Mouse (Mus musculus) forebrain, embryonic 10.5 days (tissue): Measurements from ENCODE around the gene Zfp865. TPM values are rescaled to one million over a fixed set of nuclear protein-coding genes. Genes with fewer than 3 reads are reported as not detected.

ENCODE experiments used
- DNase-seq: peaks from one replicate; pipeline ENCODE4 v3.0.0-alpha.2; 2017; ENCODE audit warnings: low spot score; ENCODE audit errors: extremely low spot score
- H3K27ac ChIP-seq: fragments of 300-500 bp; sonication (generic); 2 replicates; pipeline ENCODE4 v1.5.1; 2016; ENCODE audit warnings: mild to moderate bottlenecking
- H3K27me3 ChIP-seq: fragments of 300-500 bp; sonication (generic); 2 replicates; pipeline ENCODE4 v1.6.1; 2016; ENCODE audit warnings: mild to moderate bottlenecking; ENCODE audit not compliant: poor library complexity, severe bottlenecking
- H3K36me3 ChIP-seq: fragments of 300-500 bp; sonication (generic); replicated peaks from 2 replicates; pipeline ENCODE4 v1.6.1; 2016; ENCODE audit warnings: mild to moderate bottlenecking, moderate library complexity
- H3K4me1 ChIP-seq: fragments of 300-500 bp; sonication (generic); 2 replicates; pipeline ENCODE4 v1.6.1; 2016
- H3K4me3 ChIP-seq: fragments of 300-500 bp; sonication (generic); 2 replicates; pipeline ENCODE4 v1.5.1; 2016; ENCODE audit warnings: mild to moderate bottlenecking, moderate library complexity
- H3K9me3 ChIP-seq: fragments of 300-500 bp; sonication (generic); 2 replicates; pipeline ENCODE4 v1.6.1; 2016; ENCODE audit warnings: mild to moderate bottlenecking, moderate library complexity
- WGBS: fragments of 180-500 bp; shearing (Covaris S2); methylation state at CpG from one replicate; pipeline ENCODE4 v1.1.7; 2016; 5-methylcytosine and 5-hydroxymethylcytosine counted together
- polyA plus RNA-seq: library from polyadenylated mRNA; unstranded; fragments of >200 nt; fragmentation: Nextera tagmentation; extraction: Ambion mirVana; gene quantifications from 2 replicates; pipeline ENCODE4 v1.2.1, GENCODE M21; 2016

Zfp865 gene
- polyA plus RNA-seq, 1 experiment from 2014 or later: 5.7 TPM

GRCm38 (mm10) chr7:5080010-5080751 is 60.0 kb downstream of the Zfp865 start, which contains the start of gene Epn1:
Gene Epn1 (plus strand): TSS chr7:5080235.
- H3K9me3 ChIP-seq: no peaks in the 10 kb centered on the region
- H3K27me3 ChIP-seq: no peaks in the 10 kb centered on the region
- H3K4me3 ChIP-seq: peak within 1 kb of the TSS; percentile 98
- H3K4me1 ChIP-seq: peaks cover 17% of the 10 kb centered on the region
- peak; percentile 97 for DNase-seq
- under 1% methylated on average over 81 of the region's 81 CpGs for WGBS
- peak within 1 kb of the TSS; percentile 94 for H3K27ac ChIP-seq
- H3K36me3 ChIP-seq: peaks cover 75% of the 10 kb centered on the region

- Histone ChIP-seq H3K27ac (peak overlapping the region; percentile 94), H3K36me3 (peaks cover 76% of the 10 kb centered on the region), H3K4me1 (peaks cover 17% of the 10 kb centered on the region), H3K27me3 (no peaks in the 10 kb centered on the region), H3K9me3 (no peaks in the 10 kb centered on the region), H3K4me3 (peak overlapping the region; percentile 98)
- 25% methylated on average over 6 of the region's 6 CpGs for WGBS
- no peak for DNase-seq
Observed at GRCm38 (mm10) chr7:5080815-5081214, 60.6 kb downstream of the Zfp865 start.

GRCm38 (mm10) chr7:5081241-5081640 is 61.1 kb downstream of the Zfp865 start:
- 76% methylated on average over 6 of the region's 6 CpGs for WGBS

GRCm38 (mm10) chr7:5081939-5082338 is 61.8 kb downstream of the Zfp865 start:
- Histone ChIP-seq H3K27ac (no peak overlapping the region), H3K4me3 (peak overlapping the region; percentile 98; the same call in 1 of the 2 replicates), H3K9me3 (no peaks in the 10 kb centered on the region), H3K36me3 (peaks cover 76% of the 10 kb centered on the region), H3K4me1 (peaks cover 17% of the 10 kb centered on the region), H3K27me3 (no peaks in the 10 kb centered on the region)
- no peak for DNase-seq
- WGBS: 97% methylated on average over 2 of the region's 2 CpGs

More at GRCm38 (mm10) chr7:5081241-5081640, 61.1 kb downstream of the Zfp865 start:
- H3K27me3 ChIP-seq: no peaks in the 10 kb centered on the region
- H3K27ac ChIP-seq: no peak overlapping the region
- peaks cover 17% of the 10 kb centered on the region for H3K4me1 ChIP-seq
- peaks cover 77% of the 10 kb centered on the region for H3K36me3 ChIP-seq
- H3K9me3 ChIP-seq: no peaks in the 10 kb centered on the region
- H3K4me3 ChIP-seq: peak overlapping the region; percentile 98
- no peak for DNase-seq

GRCm38 (mm10) chr7:5083325-5084105 is 63.3 kb downstream of the Zfp865 start:
- H3K4me3 ChIP-seq: no peak overlapping the region
- no peaks in the 10 kb centered on the region for H3K27me3 ChIP-seq
- H3K27ac ChIP-seq: no peak overlapping the region
- no peaks in the 10 kb centered on the region for H3K9me3 ChIP-seq
- H3K36me3 ChIP-seq: peaks cover 74% of the 10 kb centered on the region
- peaks cover 17% of the 10 kb centered on the region for H3K4me1 ChIP-seq
- DNase-seq: no peak
- WGBS: 94% methylated on average over 18 of the region's 18 CpGs

- Histone ChIP-seq H3K27me3 (no peaks in the 10 kb centered on the region), H3K4me3 (no peak overlapping the region), H3K36me3 (peaks cover 81% of the 10 kb centered on the region), H3K4me1 (peaks cover 15% of the 10 kb centered on the region), H3K27ac (no peak overlapping the region), H3K9me3 (no peaks in the 10 kb centered on the region)
- WGBS: 87% methylated on average over 1 of the region's 1 CpGs
- no peak for DNase-seq
Observed at GRCm38 (mm10) chr7:5085512-5085911, 65.3 kb downstream of the Zfp865 start.

Other genes with a start within 250 kb of the Zfp865 start
- gene Fam71e2, start 249.1 kb upstream of the Zfp865 start, polyA plus RNA-seq: not detected in 2 replicates
- not detected in 2 replicates for gene Il11, start 237.5 kb upstream of the Zfp865 start, polyA plus RNA-seq
- 0.34 TPM in 1 of 2 replicates, not detected in the other for gene Tmem190, start 237.4 kb upstream of the Zfp865 start, polyA plus RNA-seq
- 3.9 and 4.4 TPM in 2 replicates for gene Tmem238, start 230.7 kb upstream of the Zfp865 start, polyA plus RNA-seq
- gene Rpl28, start 227.5 kb upstream of the Zfp865 start, polyA plus RNA-seq: 374 and 397 TPM in 2 replicates
- 399 and 408 TPM in 2 replicates for gene Ube2s, start 207.8 kb upstream of the Zfp865 start, polyA plus RNA-seq
- 0.47 and 0.79 TPM in 2 replicates for gene Shisa7, start 175.7 kb upstream of the Zfp865 start, polyA plus RNA-seq
- gene Isoc2b, start 150.1 kb upstream of the Zfp865 start, polyA plus RNA-seq: 2.6 and 2.9 TPM in 2 replicates
- 0.73 and 1.0 TPM in 2 replicates for gene Isoc2a, start 143.2 kb upstream of the Zfp865 start, polyA plus RNA-seq
- gene Gm36210, start 113.9 kb upstream of the Zfp865 start, polyA plus RNA-seq: 0.12 and 0.22 TPM in 2 replicates
- gene Zfp628, start 105.2 kb upstream of the Zfp865 start, polyA plus RNA-seq: 4.1 and 4.2 TPM in 2 replicates
- 8.1 and 8.3 TPM in 2 replicates for gene Nat14, start 98.3 kb upstream of the Zfp865 start, polyA plus RNA-seq
- 1.2 and 1.3 TPM in 2 replicates for gene Ssc5d, start 94.6 kb upstream of the Zfp865 start, polyA plus RNA-seq
- gene Sbk2, start 56.0 kb upstream of the Zfp865 start, polyA plus RNA-seq: 0.11 TPM in 1 of 2 replicates, not detected in the other
- gene Sbk3, start 49.2 kb upstream of the Zfp865 start, polyA plus RNA-seq: 0.10 TPM in 1 of 2 replicates, not detected in the other
- gene Zfp579, start 24.2 kb upstream of the Zfp865 start, polyA plus RNA-seq: 27.3 and 28.7 TPM in 2 replicates
- gene Zfp524, start 6.0 kb upstream of the Zfp865 start, polyA plus RNA-seq: 8.4 and 9.4 TPM in 2 replicates
- 54.0 and 54.1 TPM in 2 replicates for gene Fiz1, start 5.7 kb upstream of the Zfp865 start, polyA plus RNA-seq
- gene Gm44973, start 4.9 kb upstream of the Zfp865 start, polyA plus RNA-seq: 1.0 and 1.1 TPM in 2 replicates
- 4.7 and 6.6 TPM in 2 replicates for gene Ccdc106, start 177 bp downstream of the Zfp865 start, polyA plus RNA-seq
- not detected in 2 replicates for gene 4632433K11Rik, start 13.7 kb downstream of the Zfp865 start, polyA plus RNA-seq
- 3.0 and 3.8 TPM in 2 replicates for gene Zfp784, start 18.1 kb downstream of the Zfp865 start, polyA plus RNA-seq
- gene Zfp580, start 31.2 kb downstream of the Zfp865 start, polyA plus RNA-seq: 38.0 and 38.8 TPM in 2 replicates
- 181 and 196 TPM in 2 replicates for gene U2af2, start 41.8 kb downstream of the Zfp865 start, polyA plus RNA-seq
- gene Epn1, start 59.9 kb downstream of the Zfp865 start, polyA plus RNA-seq: 53.5 and 54.6 TPM in 2 replicates
- gene Rfpl4, start 96.6 kb downstream of the Zfp865 start, polyA plus RNA-seq: not detected in 2 replicates
- gene Rasl2-9, start 105.6 kb downstream of the Zfp865 start, polyA plus RNA-seq: 0.24 TPM in 1 of 2 replicates, not detected in the other
- gene Vmn1r55, start 129.3 kb downstream of the Zfp865 start, polyA plus RNA-seq: 0.01 TPM in 1 of 2 replicates, not detected in the other
- gene Vmn1r56, start 176.4 kb downstream of the Zfp865 start, polyA plus RNA-seq: not detected in 2 replicates
- gene Vmn1r57, start 198.1 kb downstream of the Zfp865 start, polyA plus RNA-seq: not detected in 2 replicates